Mouse (Mus musculus) cerebellum, postnatal 25 days (tissue): Measurements from ENCODE around the gene Ppp4r1.

Experiments used
- DNase-seq, 2 experiments: peaks; one replicate each; pipeline ENCODE4 v3.0.0; 2021; ENCODE audit warnings: mixed read lengths in 2 of 2

The Ppp4r1 gene

GRCm38 (mm10) chr17:65811032-65811431 lies 28.7 kb downstream of the Ppp4r1 start:
- DNase-seq, result no peak

DNA sequence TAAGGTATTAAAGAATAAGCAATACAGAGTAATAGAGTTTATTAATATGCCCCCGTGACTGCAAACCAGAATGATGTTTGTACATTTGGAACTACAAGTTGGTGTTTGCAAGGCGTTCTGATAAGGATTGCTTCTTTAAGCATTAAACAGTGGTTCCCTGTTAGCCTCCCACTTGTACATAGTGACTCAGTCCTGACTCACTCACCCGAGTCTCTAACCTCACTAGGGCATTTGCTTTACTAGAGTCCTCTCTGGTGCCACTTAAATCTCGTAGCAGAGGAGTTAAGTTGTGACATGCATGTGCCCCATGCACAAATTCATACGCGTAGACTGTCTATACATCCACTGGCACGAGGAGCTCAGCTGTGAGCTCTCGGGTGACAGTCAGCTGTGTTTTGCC lies 31.4 kb downstream of the Ppp4r1 start:
- DNase-seq, result no peak

GRCm38 (mm10) chr17:65820197-65820596 lies 37.8 kb downstream of the Ppp4r1 start:
- no peak for DNase-seq

- DNase-seq, result no peak
Measured at GRCm38 (mm10) chr17:65822423-65822822, 40.0 kb downstream of the Ppp4r1 start.

GRCm38 (mm10) chr17:65824246-65824645 lies 41.9 kb downstream of the Ppp4r1 start:
- no peak for DNase-seq

- DNase-seq, result no peak
Measured at GRCm38 (mm10) chr17:65826257-65826656, 43.9 kb downstream of the Ppp4r1 start.

DNA sequence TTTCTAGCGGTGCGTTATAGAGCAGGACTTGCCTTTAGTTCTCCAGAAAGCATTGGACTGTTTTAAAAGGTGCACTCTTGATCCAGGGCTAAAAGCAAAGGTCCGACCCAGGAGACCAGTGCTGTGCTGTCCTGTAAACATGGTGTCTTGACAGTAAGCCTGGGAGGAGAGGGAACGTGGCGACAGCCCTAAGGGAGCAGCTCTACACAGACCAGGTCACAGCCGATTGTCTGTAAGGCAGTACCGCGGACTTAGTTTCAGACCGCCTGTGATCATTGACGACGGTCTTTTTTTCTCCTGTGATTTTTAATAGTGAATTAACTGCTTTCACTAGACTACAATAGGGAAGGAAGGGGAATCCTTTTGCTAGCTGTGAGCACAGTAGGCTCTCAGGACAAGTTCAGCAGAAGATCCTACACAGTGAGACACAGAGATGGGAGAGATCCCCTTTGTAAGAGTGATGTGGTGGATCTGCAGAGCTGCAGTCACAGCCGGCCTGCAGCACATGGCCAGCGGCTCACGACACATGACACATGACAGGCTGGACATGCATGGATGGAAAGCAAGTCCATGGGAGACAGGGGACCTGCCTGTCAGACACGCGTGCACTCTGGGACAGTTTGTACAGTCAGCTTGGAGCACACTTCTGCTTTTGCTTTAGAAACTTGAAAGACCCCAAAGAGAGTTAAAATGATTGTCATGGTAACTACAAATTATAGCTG lies 44.9 kb downstream of the Ppp4r1 start:
- no peak for DNase-seq

DNA sequence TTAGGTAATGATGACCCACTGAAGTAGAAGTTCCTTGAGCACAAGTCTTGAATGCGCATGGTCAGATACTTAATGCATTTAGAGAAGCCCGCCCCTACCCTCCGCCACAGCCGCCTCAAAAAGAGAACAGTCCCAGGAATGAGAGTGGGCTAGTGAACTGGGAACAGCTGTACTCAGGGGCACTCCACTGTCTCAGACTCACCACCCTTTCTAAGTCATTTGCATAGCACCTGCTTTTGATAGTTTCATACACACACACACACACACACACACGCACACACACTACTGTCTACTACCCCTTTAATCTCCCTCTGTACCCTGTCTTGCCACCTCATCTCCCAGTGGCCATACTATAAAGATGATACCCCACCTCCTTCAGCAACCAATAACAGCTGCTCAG lies 45.5 kb downstream of the Ppp4r1 start:
- DNase-seq, result no peak

DNA sequence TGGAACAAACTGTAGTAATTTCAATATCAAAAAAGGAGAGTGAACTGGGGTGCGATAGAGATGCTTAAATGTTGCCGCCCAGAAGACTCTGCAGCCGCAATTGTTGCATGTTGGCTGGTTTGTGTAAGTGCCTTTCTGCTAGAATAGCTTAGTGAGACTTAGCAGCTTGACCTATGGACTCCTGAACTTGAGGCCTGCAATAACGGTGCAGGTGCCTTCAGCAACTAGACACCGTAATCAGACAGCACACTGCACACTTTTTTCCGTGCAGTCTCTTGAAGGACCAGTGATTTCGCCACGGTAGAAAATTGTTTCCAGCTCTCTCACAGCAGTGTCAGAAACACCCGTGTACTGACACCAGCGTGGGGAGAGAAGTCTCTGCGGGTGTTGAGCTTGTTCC lies 46.6 kb downstream of the Ppp4r1 start:
- no peak for DNase-seq

- no peak for DNase-seq
Measured at GRCm38 (mm10) chr17:65830216-65830863, 48.0 kb downstream of the Ppp4r1 start.

- no peak for DNase-seq
Measured at GRCm38 (mm10) chr17:65833891-65834290, 51.5 kb downstream of the Ppp4r1 start.

GRCm38 (mm10) chr17:65836746-65837145 lies 54.4 kb downstream of the Ppp4r1 start:
- DNase-seq, result no peak

GRCm38 (mm10) chr17:65839541-65840256 lies 57.3 kb downstream of the Ppp4r1 start:
- DNase-seq, result peak in 1 of 2 experiments; percentile 45

GRCm38 (mm10) chr17:65842669-65843381 lies 60.5 kb downstream of the Ppp4r1 start:
- peak; percentile 23 to 34 for DNase-seq

- DNase-seq, result no peak
Measured at GRCm38 (mm10) chr17:65845423-65845822, 63.0 kb downstream of the Ppp4r1 start.

DNA sequence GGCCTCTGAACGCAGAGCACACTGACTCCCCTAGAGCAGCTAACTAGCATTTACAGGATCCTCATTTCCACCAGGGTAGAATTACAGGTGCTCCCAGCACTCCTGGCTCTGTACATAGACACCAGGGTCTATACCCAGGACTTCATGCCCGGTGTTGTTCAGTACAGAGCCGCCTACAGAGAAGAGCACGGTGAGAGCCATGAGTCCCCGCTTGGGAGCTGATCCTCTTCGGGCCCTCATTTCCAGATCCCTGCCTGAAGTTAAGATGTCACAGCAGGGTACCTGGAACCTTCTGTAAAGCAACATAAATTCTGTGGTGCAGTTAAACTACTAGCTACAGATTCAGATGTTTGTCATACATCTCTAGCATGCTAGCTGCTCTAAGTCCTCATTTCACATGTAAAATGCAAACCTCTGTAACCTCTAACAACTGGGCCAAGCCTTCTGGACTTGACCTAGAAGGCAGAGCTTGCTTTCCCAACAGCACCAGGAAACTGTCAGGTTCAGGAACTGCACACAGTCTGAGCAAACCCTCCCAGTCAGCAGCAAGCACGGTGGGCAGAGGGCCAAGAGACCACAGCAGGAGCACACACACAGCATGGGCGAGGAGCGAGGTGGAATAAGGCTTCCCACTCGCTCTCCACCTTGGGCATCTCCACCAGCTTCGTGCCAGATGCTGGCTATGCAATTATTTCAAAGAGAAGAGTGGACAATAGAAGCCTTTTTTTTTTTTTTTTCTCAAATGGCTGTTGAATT lies 65.5 kb downstream of the Ppp4r1 start:
- peak; percentile 73 to 82 for DNase-seq

DNA sequence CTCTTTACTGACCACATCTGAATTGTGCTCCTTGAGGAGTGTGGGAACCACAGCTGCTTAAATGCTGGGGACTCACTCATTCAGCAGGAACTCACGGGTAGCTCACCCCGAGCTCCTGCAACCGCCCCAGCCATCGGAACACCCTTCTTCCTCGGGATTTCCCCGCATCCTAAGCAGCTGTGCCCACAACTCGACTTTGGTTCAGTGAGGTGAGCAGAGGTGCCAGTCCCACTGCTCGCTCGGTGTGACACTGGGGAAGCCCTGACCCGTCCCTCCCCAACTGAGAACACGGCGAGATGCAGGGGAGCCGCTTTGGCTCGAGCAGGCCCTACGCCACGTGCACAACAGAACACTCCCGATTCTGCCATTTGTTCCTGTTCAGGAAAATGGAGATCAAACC lies 68.1 kb downstream of the Ppp4r1 start:
- DNase-seq, result no peak

GRCm38 (mm10) chr17:65851749-65852148 lies 69.4 kb downstream of the Ppp4r1 start:
- DNase-seq, result no peak

GRCm38 (mm10) chr17:65853326-65853725 lies 71.0 kb downstream of the Ppp4r1 start:
- DNase-seq, result no peak

- no peak for DNase-seq
Measured at GRCm38 (mm10) chr17:65854006-65854405, 71.6 kb downstream of the Ppp4r1 start.

GRCm38 (mm10) chr17:65857617-65858016 lies 75.2 kb downstream of the Ppp4r1 start:
- DNase-seq, result no peak

DNA sequence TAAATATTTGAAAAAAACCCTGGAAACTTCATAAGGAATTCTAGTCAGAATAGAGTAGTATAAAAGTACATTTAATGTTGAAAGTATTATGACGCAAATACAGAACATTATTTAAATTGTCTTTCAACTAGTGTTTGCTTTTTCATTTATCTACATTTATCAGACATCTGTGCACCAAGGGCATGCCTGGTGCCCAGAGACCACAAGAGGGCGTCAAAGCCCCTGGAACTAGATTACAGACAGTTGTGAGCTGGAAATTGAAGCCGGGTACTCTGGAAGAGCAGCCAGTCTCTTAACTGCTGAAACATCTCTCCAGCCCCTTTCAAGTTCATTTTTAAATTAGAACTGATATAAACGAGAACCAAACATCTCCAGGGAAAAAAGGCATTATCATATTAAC lies 80.2 kb downstream of the Ppp4r1 start:
- peak in 1 of 2 experiments; percentile 61 for DNase-seq
